Mouse (Mus musculus) embryonic facial prominence, embryonic 15.5 days (tissue): Measurements from ENCODE around the gene Ninj1. TPM values are rescaled to one million over a fixed set of nuclear protein-coding genes. Genes with fewer than 3 reads are reported as not detected.

Source experiments
- ATAC-seq: fragments of 200-750 bp; cut with Nextera tagmentation; 2 replicates; pipeline ENCODE4 v1.8.0; 2017; ENCODE audit warnings: low read depth, moderate TSS enrichment; ENCODE audit not compliant: insufficient number of reproducible peaks, low FRiP score, low TSS enrichment
- H3K27ac ChIP-seq: fragments of 300-500 bp; sonication (generic); replicated peaks from 2 replicates; pipeline ENCODE4 v1.5.1; 2015; ENCODE audit warnings: mild to moderate bottlenecking, inconsistent platforms
- H3K27me3 ChIP-seq: fragments of 300-500 bp; sonication (generic); 2 replicates; pipeline ENCODE4 v1.6.1; 2015; ENCODE audit warnings: inconsistent platforms
- H3K36me3 ChIP-seq: fragments of 300-500 bp; sonication (generic); 2 replicates; pipeline ENCODE4 v1.6.1; 2015; ENCODE audit warnings: mild to moderate bottlenecking, inconsistent platforms
- H3K4me1 ChIP-seq: fragments of 300-500 bp; sonication (generic); 2 replicates; pipeline ENCODE4 v1.6.1; 2015; ENCODE audit warnings: inconsistent platforms
- H3K4me2 ChIP-seq: fragments of 300-500 bp; sonication (generic); replicated peaks from 2 replicates; pipeline ENCODE4 v1.6.1; 2015; ENCODE audit warnings: mild to moderate bottlenecking, inconsistent platforms
- H3K4me3 ChIP-seq: fragments of 300-500 bp; sonication (generic); replicated peaks from 2 replicates; pipeline ENCODE4 v1.5.1; 2015; ENCODE audit warnings: mild to moderate bottlenecking, inconsistent platforms
- H3K9ac ChIP-seq: fragments of 300-500 bp; sonication (generic); 2 replicates; pipeline ENCODE4 v1.6.1; 2015; ENCODE audit warnings: inconsistent platforms
- H3K9me3 ChIP-seq: fragments of 300-500 bp; sonication (generic); replicated peaks from 2 replicates; pipeline ENCODE4 v1.6.1; 2016; ENCODE audit warnings: inconsistent platforms
- WGBS: fragments of 180-500 bp; shearing (Covaris S2); methylation state at CpG from one replicate; pipeline ENCODE4 v1.1.7; 2015; 5-methylcytosine and 5-hydroxymethylcytosine counted together
- polyA plus RNA-seq: library from polyadenylated mRNA; unstranded; fragments of >200 nt; fragmentation: Nextera tagmentation; extraction: Ambion mirVana; gene quantifications from 2 replicates; pipeline ENCODE4 v1.2.1, GENCODE M21; 2015

Gene Ninj1
- polyA plus RNA-seq, 1 experiment from 2014 or later: 62.7 TPM

GRCm38 (mm10) chr13:49188966-49189360 is 1.7 kb downstream of the Ninj1 start:
- 38% methylated on average over 2 of the region's 2 CpGs for WGBS
- Histone ChIP-seq H3K4me2 (peak overlapping the region; percentile 97; the same call in 1 of the 2 replicates), H3K4me1 (peaks cover 48% of the 10 kb centered on the region), H3K9me3 (no peaks in the 10 kb centered on the region), H3K27me3 (no peaks in the 10 kb centered on the region), H3K9ac (no peak overlapping the region), H3K27ac (no peak overlapping the region), H3K4me3 (no peak overlapping the region), H3K36me3 (no peaks in the 10 kb centered on the region)
- ATAC-seq: no peak

GRCm38 (mm10) chr13:49189970-49190870 is 2.9 kb downstream of the Ninj1 start:
- H3K4me1 ChIP-seq: peaks cover 48% of the 10 kb centered on the region
- H3K9ac ChIP-seq: no peak overlapping the region
- 69% methylated on average over 12 of the region's 12 CpGs for WGBS
- H3K27me3 ChIP-seq: no peaks in the 10 kb centered on the region
- no peak for ATAC-seq
- H3K4me2 ChIP-seq: no peak overlapping the region
- H3K27ac ChIP-seq: no peak overlapping the region
- no peaks in the 10 kb centered on the region for H3K36me3 ChIP-seq
- H3K9me3 ChIP-seq: no peaks in the 10 kb centered on the region
- H3K4me3 ChIP-seq: no peak overlapping the region

- no peaks in the 10 kb centered on the region for H3K27me3 ChIP-seq
- peaks cover 5% of the 10 kb centered on the region for H3K36me3 ChIP-seq
- no peak overlapping the region for H3K4me3 ChIP-seq
- no peak overlapping the region for H3K4me2 ChIP-seq
- peaks cover 48% of the 10 kb centered on the region for H3K4me1 ChIP-seq
- 78% methylated on average over 7 of the region's 7 CpGs for WGBS
- H3K9ac ChIP-seq: no peak overlapping the region
- H3K27ac ChIP-seq: no peak overlapping the region
- no peaks in the 10 kb centered on the region for H3K9me3 ChIP-seq
- ATAC-seq: no peak
Measured at GRCm38 (mm10) chr13:49190876-49191672, 3.8 kb downstream of the Ninj1 start.

- WGBS: 61% methylated on average over 5 of the region's 5 CpGs
- no peak overlapping the region for H3K4me2 ChIP-seq
- H3K4me1 ChIP-seq: peaks cover 44% of the 10 kb centered on the region
- no peak overlapping the region for H3K27ac ChIP-seq
- no peak overlapping the region for H3K4me3 ChIP-seq
- no peak overlapping the region for H3K9ac ChIP-seq
- no peak for ATAC-seq
- H3K36me3 ChIP-seq: peaks cover 8% of the 10 kb centered on the region
- no peaks in the 10 kb centered on the region for H3K27me3 ChIP-seq
- no peaks in the 10 kb centered on the region for H3K9me3 ChIP-seq
Measured at GRCm38 (mm10) chr13:49191673-49192035, 4.4 kb downstream of the Ninj1 start.

- no peak for ATAC-seq
- H3K9me3 ChIP-seq: no peaks in the 10 kb centered on the region
- peaks cover 39% of the 10 kb centered on the region for H3K4me1 ChIP-seq
- H3K4me2 ChIP-seq: no peak overlapping the region
- no peak overlapping the region for H3K9ac ChIP-seq
- no peaks in the 10 kb centered on the region for H3K27me3 ChIP-seq
- H3K36me3 ChIP-seq: peaks cover 8% of the 10 kb centered on the region
- whole genome bisulfite sequencing: 66% methylated on average over 16 of the region's 16 CpGs
- no peak overlapping the region for H3K27ac ChIP-seq
- H3K4me3 ChIP-seq: no peak overlapping the region
Measured at GRCm38 (mm10) chr13:49192156-49192855, 5.0 kb downstream of the Ninj1 start.

GRCm38 (mm10) chr13:49193650-49194049 is 6.4 kb downstream of the Ninj1 start:
- H3K4me1 ChIP-seq: peaks cover 29% of the 10 kb centered on the region
- H3K27me3 ChIP-seq: no peaks in the 10 kb centered on the region
- H3K4me3 ChIP-seq: no peak overlapping the region
- H3K4me2 ChIP-seq: no peak overlapping the region
- 94% methylated on average over 17 of the region's 17 CpGs for WGBS
- H3K9me3 ChIP-seq: no peaks in the 10 kb centered on the region
- H3K36me3 ChIP-seq: peaks cover 8% of the 10 kb centered on the region
- H3K27ac ChIP-seq: no peak overlapping the region
- ATAC-seq: no peak
- H3K9ac ChIP-seq: no peak overlapping the region

- H3K9ac ChIP-seq: no peak overlapping the region
- H3K4me3 ChIP-seq: no peak overlapping the region
- WGBS: 96% methylated on average over 13 of the region's 13 CpGs
- no peak overlapping the region for H3K27ac ChIP-seq
- H3K4me2 ChIP-seq: no peak overlapping the region
- no peak for ATAC-seq
- H3K36me3 ChIP-seq: peaks cover 8% of the 10 kb centered on the region
- H3K9me3 ChIP-seq: no peaks in the 10 kb centered on the region
- H3K4me1 ChIP-seq: peaks cover 18% of the 10 kb centered on the region
- no peaks in the 10 kb centered on the region for H3K27me3 ChIP-seq
Measured at GRCm38 (mm10) chr13:49194811-49195210, 7.5 kb downstream of the Ninj1 start.

GRCm38 (mm10) chr13:49195651-49196050 is 8.4 kb downstream of the Ninj1 start:
- H3K4me1 ChIP-seq: peaks cover 18% of the 10 kb centered on the region
- H3K27me3 ChIP-seq: no peaks in the 10 kb centered on the region
- 93% methylated on average over 7 of the region's 7 CpGs for WGBS
- peaks cover 8% of the 10 kb centered on the region for H3K36me3 ChIP-seq
- H3K4me3 ChIP-seq: no peak overlapping the region
- H3K4me2 ChIP-seq: no peak overlapping the region
- no peak for ATAC-seq
- H3K9ac ChIP-seq: no peak overlapping the region
- no peak overlapping the region for H3K27ac ChIP-seq
- no peaks in the 10 kb centered on the region for H3K9me3 ChIP-seq

- Histone ChIP-seq H3K4me2 (no peak overlapping the region), H3K9me3 (no peaks in the 10 kb centered on the region), H3K9ac (no peak overlapping the region), H3K4me3 (no peak overlapping the region), H3K4me1 (peaks cover 12% of the 10 kb centered on the region), H3K27me3 (no peaks in the 10 kb centered on the region), H3K27ac (no peak overlapping the region), H3K36me3 (peaks cover 8% of the 10 kb centered on the region)
- no peak for ATAC-seq
- WGBS: 78% methylated on average over 5 of the region's 5 CpGs
Measured at GRCm38 (mm10) chr13:49196211-49196610, 8.9 kb downstream of the Ninj1 start.

GRCm38 (mm10) chr13:49196766-49197165 is 9.5 kb downstream of the Ninj1 start:
- Histone ChIP-seq H3K9me3 (no peaks in the 10 kb centered on the region), H3K27ac (no peak overlapping the region), H3K4me3 (no peak overlapping the region), H3K4me1 (peaks cover 7% of the 10 kb centered on the region), H3K36me3 (peaks cover 8% of the 10 kb centered on the region), H3K27me3 (no peaks in the 10 kb centered on the region), H3K4me2 (no peak overlapping the region), H3K9ac (no peak overlapping the region)
- WGBS: 65% methylated on average over 6 of the region's 6 CpGs
- ATAC-seq: no peak

- H3K27ac ChIP-seq: no peak overlapping the region
- no peaks in the 10 kb centered on the region for H3K4me1 ChIP-seq
- WGBS: 90% methylated on average over 9 of the region's 9 CpGs
- H3K4me2 ChIP-seq: no peak overlapping the region
- H3K9ac ChIP-seq: no peak overlapping the region
- peaks cover 24% of the 10 kb centered on the region for H3K36me3 ChIP-seq
- no peak for ATAC-seq
- no peak overlapping the region for H3K4me3 ChIP-seq
- no peaks in the 10 kb centered on the region for H3K27me3 ChIP-seq
- H3K9me3 ChIP-seq: no peaks in the 10 kb centered on the region
Measured at GRCm38 (mm10) chr13:49198734-49199133, 11.4 kb downstream of the Ninj1 start.
